Mouse (Mus musculus) liver, embryonic 14.5 days (tissue): ENCODE results near the gene Stra8. TPM values are rescaled to one million over a fixed set of nuclear protein-coding genes. Genes with fewer than 3 reads are reported as not detected.

Experiments
- ATAC-seq: fragments of 200-750 bp; cut with Nextera tagmentation; 2 replicates; pipeline ENCODE4 v1.8.0; 2017; ENCODE audit warnings: moderate number of reproducible peaks, mild to moderate bottlenecking, moderate library complexity; ENCODE audit not compliant: insufficient read depth
- DNase-seq, 3 experiments: peaks; one replicate each; pipeline ENCODE4 v3.0.0-alpha.2; 2012 to 2013; ENCODE audit warnings: low read depth in 3 of 3, low spot score in 3 of 3
- H3K27ac ChIP-seq: fragments of 300-500 bp; sonication (generic); 2 replicates; pipeline ENCODE4 v1.5.1; 2014; ENCODE audit warnings: moderate library complexity, mild to moderate bottlenecking, control low read depth, inconsistent platforms
- H3K27me3 ChIP-seq: fragments of 300-500 bp; sonication (generic); 2 replicates; pipeline ENCODE4 v1.6.1; 2014; ENCODE audit warnings: mild to moderate bottlenecking, low read length, moderate library complexity; ENCODE audit not compliant: control insufficient read depth, insufficient read depth
- H3K36me3 ChIP-seq: fragments of 300-500 bp; sonication (generic); replicated peaks from 2 replicates; pipeline ENCODE4 v1.6.1; 2014; ENCODE audit warnings: low read depth; ENCODE audit not compliant: control insufficient read depth, insufficient read depth
- H3K4me1 ChIP-seq, 2 experiments: fragments of 200-500 bp in 1 of 2; fragments of 300-500 bp in 1 of 2; sonication (generic) in 1 of 2; replicated peaks; 2 replicates each; pipeline ENCODE4 v1.6.1; 2012 to 2014; ENCODE audit warnings: antibody characterized with exemption in 1 of 2, inconsistent platforms in 1 of 2, low read length in 1 of 2; ENCODE audit not compliant: control insufficient read depth in 2 of 2, insufficient read depth in 2 of 2
- H3K4me2 ChIP-seq: fragments of 300-500 bp; sonication (generic); 2 replicates; pipeline ENCODE4 v1.6.1; 2014; ENCODE audit warnings: low read depth, mild to moderate bottlenecking, control low read depth, moderate library complexity
- H3K4me3 ChIP-seq, 2 experiments: fragments of 200-500 bp in 1 of 2; fragments of 300-500 bp in 1 of 2; sonication (generic) in 1 of 2; 2 replicates each; pipeline ENCODE4 v1.5.1; 2012 to 2014; ENCODE audit warnings: low read depth in 2 of 2, low read length in 2 of 2, mild to moderate bottlenecking in 2 of 2, control low read depth in 1 of 2, inconsistent platforms in 1 of 2, moderate library complexity in 1 of 2; ENCODE audit not compliant: insufficient read depth in 1 of 2
- H3K9ac ChIP-seq: fragments of 300-500 bp; sonication (generic); replicated peaks from 2 replicates; pipeline ENCODE4 v1.6.1; 2014; ENCODE audit warnings: mild to moderate bottlenecking, control low read depth, moderate library complexity
- H3K9me3 ChIP-seq: fragments of 300-500 bp; sonication (generic); 2 replicates; pipeline ENCODE4 v1.6.1; 2016; ENCODE audit warnings: low read length, mixed read lengths; ENCODE audit not compliant: control insufficient read depth
- CTCF ChIP-seq: IDR thresholded peaks from 2 replicates; pipeline ENCODE4 v1.5.1; 2016; ENCODE audit warnings: antibody characterized with exemption, low read depth, control low read depth
- EP300 ChIP-seq: IDR thresholded peaks from 2 replicates; pipeline ENCODE4 v1.6.1; 2016; ENCODE audit warnings: antibody characterized with exemption, low read depth
- WGBS: fragments of 180-500 bp; shearing (Covaris S2); extraction: QIAGEN DNeasy Blood & Tissue Kit; methylation state at CpG from one replicate; pipeline ENCODE4 v1.1.7; 2014; ENCODE audit not compliant: insufficient replicate concordance; 5-methylcytosine and 5-hydroxymethylcytosine counted together
- polyA plus RNA-seq, 2 experiments: library from polyadenylated mRNA; depleted of rRNA in 1 of 2; stranded (reverse) in 1 of 2; unstranded in 1 of 2; fragments of >200 nt; fragmentation: Nextera tagmentation in 1 of 2; extraction: Ambion mirVana in 1 of 2; gene quantifications; 2 replicates each; pipeline versions ENCODE4 v1.2.1 to v1.2.3; 2012 to 2014

The Stra8 gene
- polyA plus RNA-seq, 2 experiments = not detected

- H3K27ac ChIP-seq = no peak overlapping the region
- no peak for TF ChIP-seq CTCF
- no peak for TF ChIP-seq EP300
- DNase-seq (no peak), ATAC-seq (no peak)
- no peaks in the 10 kb centered on the region for H3K9me3 ChIP-seq
- H3K9ac ChIP-seq = no peak overlapping the region
- WGBS = 54% methylated on average over 3 of the region's 3 CpGs
- no peak overlapping the region for H3K4me2 ChIP-seq
- H3K27me3 ChIP-seq = no peaks in the 10 kb centered on the region
- H3K4me3 ChIP-seq = no peak overlapping the region
- H3K4me1 ChIP-seq = no peaks in the 10 kb centered on the region
- H3K36me3 ChIP-seq = no peaks in the 10 kb centered on the region
Observed at GRCm38 (mm10) chr6:34971181-34971580, 51.2 kb downstream of the Stra8 start.

- no peak for DNase-seq
- TF ChIP-seq CTCF (no peak), EP300 (no peak)
Observed at GRCm38 (mm10) chr6:34979291-34979690, 59.3 kb downstream of the Stra8 start.

GRCm38 (mm10) chr6:34980661-34981060 lies 60.7 kb downstream of the Stra8 start:
- no peak for DNase-seq
- H3K36me3 ChIP-seq = no peaks in the 10 kb centered on the region
- no peak overlapping the region for H3K27ac ChIP-seq
- no peak overlapping the region for H3K9ac ChIP-seq
- TF ChIP-seq CTCF = peak; percentile 22; the same call in 1 of the 2 replicates
- TF ChIP-seq EP300 = no peak
- ATAC-seq = no peak
- no peak overlapping the region for H3K4me2 ChIP-seq
- no peak overlapping the region for H3K4me3 ChIP-seq
- H3K9me3 ChIP-seq = no peaks in the 10 kb centered on the region
- 52% methylated on average over 9 of the region's 9 CpGs for WGBS
- H3K27me3 ChIP-seq = no peaks in the 10 kb centered on the region
- H3K4me1 ChIP-seq = no peaks in the 10 kb centered on the region

More at GRCm38 (mm10) chr6:34979291-34979690, 59.3 kb downstream of the Stra8 start:
- no peak overlapping the region for H3K4me2 ChIP-seq
- no peak overlapping the region for H3K4me3 ChIP-seq
- WGBS = 69% methylated on average over 3 of the region's 3 CpGs
- H3K27me3 ChIP-seq = no peaks in the 10 kb centered on the region
- no peak overlapping the region for H3K9ac ChIP-seq
- no peaks in the 10 kb centered on the region for H3K4me1 ChIP-seq
- H3K9me3 ChIP-seq = no peaks in the 10 kb centered on the region
- no peaks in the 10 kb centered on the region for H3K36me3 ChIP-seq
- ATAC-seq = no peak
- no peak overlapping the region for H3K27ac ChIP-seq

- H3K36me3 ChIP-seq = no peaks in the 10 kb centered on the region
- H3K9ac ChIP-seq = no peak overlapping the region
- H3K9me3 ChIP-seq = no peaks in the 10 kb centered on the region
- no peaks in the 10 kb centered on the region; a peak in 2 of 4 replicates for H3K4me1 ChIP-seq
- no peak overlapping the region for H3K4me3 ChIP-seq
- 47% methylated on average over 12 of the region's 12 CpGs for WGBS
- ATAC-seq (no peak), DNase-seq (no peak)
- no peaks in the 10 kb centered on the region for H3K27me3 ChIP-seq
- TF ChIP-seq EP300 (no peak), CTCF (no peak)
- H3K27ac ChIP-seq = no peak overlapping the region
- H3K4me2 ChIP-seq = no peak overlapping the region
Observed at GRCm38 (mm10) chr6:34987085-34987645, 67.2 kb downstream of the Stra8 start.

GRCm38 (mm10) chr6:34988081-34988761 lies 68.3 kb downstream of the Stra8 start, which contains the start of gene Slc23a4:
TSS of gene Slc23a4 (minus strand) at chr6:34988404.
- H3K36me3 ChIP-seq = no peaks in the 10 kb centered on the region
- H3K9ac ChIP-seq = no peak within 1 kb of the TSS
- no peaks in the 10 kb centered on the region for H3K27me3 ChIP-seq
- TF ChIP-seq EP300 = no peak
- no peak for TF ChIP-seq CTCF
- no peaks in the 10 kb centered on the region for H3K9me3 ChIP-seq
- ATAC-seq (no peak), DNase-seq (no peak)
- whole genome bisulfite sequencing = 7% methylated on average over 20 of the region's 20 CpGs
- H3K4me3 ChIP-seq = no peak within 1 kb of the TSS
- H3K4me1 ChIP-seq = no peaks in the 10 kb centered on the region; a peak in 2 of 4 replicates
- no peak within 1 kb of the TSS for H3K27ac ChIP-seq
- H3K4me2 ChIP-seq = peak within 1 kb of the TSS; percentile 43

Other genes starting within 250 kb of the Stra8 start
- gene Agbl3, start 139.7 kb upstream of the Stra8 start, polyA plus RNA-seq (2012; rRNA removed) = 1.4 and 3.0 TPM in 2 replicates
- gene Agbl3, start 139.7 kb upstream of the Stra8 start, polyA plus RNA-seq (2014; fragmentation: Nextera tagmentation; extraction: Ambion mirVana) = 2.8 and 4.0 TPM in 2 replicates
- gene Tmem140, start 57.0 kb upstream of the Stra8 start, polyA plus RNA-seq (2012; rRNA removed) = 1.6 and 1.7 TPM in 2 replicates
- gene Tmem140, start 57.0 kb upstream of the Stra8 start, polyA plus RNA-seq (2014; fragmentation: Nextera tagmentation; extraction: Ambion mirVana) = 2.6 and 2.9 TPM in 2 replicates
- gene Cyren, start 42.1 kb upstream of the Stra8 start, polyA plus RNA-seq (2012; rRNA removed) = 5.4 and 7.2 TPM in 2 replicates
- 4.2 and 6.3 TPM in 2 replicates for gene Cyren, start 42.1 kb upstream of the Stra8 start, polyA plus RNA-seq (2014; fragmentation: Nextera tagmentation; extraction: Ambion mirVana)
- 17.4 and 21.5 TPM in 2 replicates for gene Wdr91, start 9.3 kb upstream of the Stra8 start, polyA plus RNA-seq (2012; rRNA removed)
- gene Wdr91, start 9.3 kb upstream of the Stra8 start, polyA plus RNA-seq (2014; fragmentation: Nextera tagmentation; extraction: Ambion mirVana) = 9.5 and 9.7 TPM in 2 replicates
- 0.12 and 0.17 TPM in 2 replicates for gene Slc23a4, start 68.2 kb downstream of the Stra8 start, polyA plus RNA-seq (2012; rRNA removed)
- gene Slc23a4, start 68.2 kb downstream of the Stra8 start, polyA plus RNA-seq (2014; fragmentation: Nextera tagmentation; extraction: Ambion mirVana) = 0.06 and 0.16 TPM in 2 replicates
- 7.0 and 7.3 TPM in 2 replicates for gene Cnot4, start 213.6 kb downstream of the Stra8 start, polyA plus RNA-seq (2012; rRNA removed)
- gene Cnot4, start 213.6 kb downstream of the Stra8 start, polyA plus RNA-seq (2014; fragmentation: Nextera tagmentation; extraction: Ambion mirVana) = 11.2 and 12.0 TPM in 2 replicates